Mouse (Mus musculus) cerebellum, adult (tissue): ENCODE measurements around the gene Ddah1.

Source experiments
- ATAC-seq: cut with Nextera tagmentation; 2 replicates; pipeline ENCODE4 v1.9.2; 2017; ENCODE audit warnings: mild to moderate bottlenecking, moderate library complexity, mixed read lengths; ENCODE audit not compliant: insufficient number of reproducible peaks, low FRiP score, low TSS enrichment

Gene Ddah1

GRCm38 (mm10) chr3:145762957-145763641 lies 4.6 kb downstream of the Ddah1 start:
- no peak for ATAC-seq

- no peak for ATAC-seq
Observed at GRCm38 (mm10) chr3:145763642-145763972, 5.1 kb downstream of the Ddah1 start.

- no peak for ATAC-seq
Observed at GRCm38 (mm10) chr3:145764416-145764815, 5.9 kb downstream of the Ddah1 start.

GRCm38 (mm10) chr3:145768439-145768838 lies 10.0 kb downstream of the Ddah1 start:
- no peak for ATAC-seq

GRCm38 (mm10) chr3:145773384-145773783 lies 14.9 kb downstream of the Ddah1 start:
- no peak for ATAC-seq

GRCm38 (mm10) chr3:145774336-145774735 lies 15.9 kb downstream of the Ddah1 start:
- ATAC-seq, result no peak

- no peak for ATAC-seq
Observed at GRCm38 (mm10) chr3:145775236-145775635, 16.8 kb downstream of the Ddah1 start.

- no peak for ATAC-seq
Observed at GRCm38 (mm10) chr3:145775862-145776261, 17.4 kb downstream of the Ddah1 start.

- ATAC-seq, result no peak
Observed at GRCm38 (mm10) chr3:145777006-145777405, 18.5 kb downstream of the Ddah1 start.

- no peak for ATAC-seq
Observed at GRCm38 (mm10) chr3:145778406-145778922, 20.0 kb downstream of the Ddah1 start.

GRCm38 (mm10) chr3:145779279-145779973 lies 21.0 kb downstream of the Ddah1 start:
- no peak for ATAC-seq

GRCm38 (mm10) chr3:145780784-145781442 lies 22.4 kb downstream of the Ddah1 start:
- no peak for ATAC-seq

- no peak for ATAC-seq
Observed at GRCm38 (mm10) chr3:145785244-145785643, 26.8 kb downstream of the Ddah1 start.

GRCm38 (mm10) chr3:145787303-145787702 lies 28.8 kb downstream of the Ddah1 start:
- no peak for ATAC-seq

GRCm38 (mm10) chr3:145789114-145789513 lies 30.6 kb downstream of the Ddah1 start:
- no peak for ATAC-seq

GRCm38 (mm10) chr3:145790233-145790632 lies 31.8 kb downstream of the Ddah1 start:
- no peak for ATAC-seq

GRCm38 (mm10) chr3:145790709-145791108 lies 32.2 kb downstream of the Ddah1 start:
- ATAC-seq, result no peak

- ATAC-seq, result no peak
Observed at GRCm38 (mm10) chr3:145794355-145794754, 35.9 kb downstream of the Ddah1 start.

GRCm38 (mm10) chr3:145795896-145796295 lies 37.4 kb downstream of the Ddah1 start:
- ATAC-seq, result no peak

- no peak for ATAC-seq
Observed at GRCm38 (mm10) chr3:145798042-145798441, 39.6 kb downstream of the Ddah1 start.

- no peak for ATAC-seq
Observed at GRCm38 (mm10) chr3:145798751-145799188, 40.3 kb downstream of the Ddah1 start.
